Mouse (Mus musculus) E14TG2a.4 (cell line): ENCODE results near the gene Ttll13.

ENCODE experiments used
- CTCF ChIP-seq: conservative IDR thresholded peaks from 2 replicates; pipeline ENCODE4 v1.5.1; 2014; ENCODE audit warnings: low read length
- NANOG ChIP-seq: IDR thresholded peaks from 2 replicates; pipeline ENCODE4 v1.6.1; 2014; ENCODE audit warnings: borderline replicate concordance, low read length, mixed read lengths
- POU5F1 ChIP-seq: IDR thresholded peaks from 2 replicates; pipeline ENCODE4 v1.6.1; 2014; ENCODE audit warnings: low read length, borderline replicate concordance

GRCm38 (mm10) chr7:80231971-80232488 lies 14.1 kb upstream of the Ttll13 start:
- TF ChIP-seq CTCF (no peak), POU5F1 (no peak), NANOG (no peak)
